Mouse (Mus musculus): ENCODE data around the gene Gm20388. TPM values are rescaled to one million over a fixed set of nuclear protein-coding genes. Genes with fewer than 3 reads are reported as not detected.

The Gm20388 gene
- polyA plus RNA-seq, 1 experiment: 28.1 TPM

GRCm38 (mm10) chr8:120753476-120753875 is 842.8 kb downstream of the Gm20388 start:
- no peaks in the 10 kb centered on the region for H3K9me3 ChIP-seq (replicated peaks; ENCODE audit: control insufficient read depth, insufficient read depth, low read length, poor library complexity, severe bottlenecking)
- H3K27ac ChIP-seq (ENCODE audit: insufficient read depth, low read length): no peak overlapping the region
- H3K4me1 ChIP-seq (ENCODE audit: control insufficient read depth, insufficient read depth, low read length): no peaks in the 10 kb centered on the region
- no peaks in the 10 kb centered on the region for H3K36me3 ChIP-seq (ENCODE audit: control insufficient read depth, insufficient read depth, low read length, poor library complexity, severe bottlenecking)
- TF ChIP-seq EP300 (IDR thresholded peaks at IDR 0.05; ENCODE audit: insufficient read depth, low read depth, low read length): no peak
- no peak for TF ChIP-seq POLR2A (IDR thresholded peaks at IDR 0.05; ENCODE audit: insufficient read depth, low read length)
- no peak overlapping the region for H3K4me3 ChIP-seq (ENCODE audit: low read depth, low read length)
- H3K27me3 ChIP-seq (ENCODE audit: control insufficient read depth, insufficient read depth, low read length, poor library complexity, severe bottlenecking): no peaks in the 10 kb centered on the region
- no peak overlapping the region for H3K9ac ChIP-seq (ENCODE audit: low read depth, poor library complexity, severe bottlenecking)

DNA sequence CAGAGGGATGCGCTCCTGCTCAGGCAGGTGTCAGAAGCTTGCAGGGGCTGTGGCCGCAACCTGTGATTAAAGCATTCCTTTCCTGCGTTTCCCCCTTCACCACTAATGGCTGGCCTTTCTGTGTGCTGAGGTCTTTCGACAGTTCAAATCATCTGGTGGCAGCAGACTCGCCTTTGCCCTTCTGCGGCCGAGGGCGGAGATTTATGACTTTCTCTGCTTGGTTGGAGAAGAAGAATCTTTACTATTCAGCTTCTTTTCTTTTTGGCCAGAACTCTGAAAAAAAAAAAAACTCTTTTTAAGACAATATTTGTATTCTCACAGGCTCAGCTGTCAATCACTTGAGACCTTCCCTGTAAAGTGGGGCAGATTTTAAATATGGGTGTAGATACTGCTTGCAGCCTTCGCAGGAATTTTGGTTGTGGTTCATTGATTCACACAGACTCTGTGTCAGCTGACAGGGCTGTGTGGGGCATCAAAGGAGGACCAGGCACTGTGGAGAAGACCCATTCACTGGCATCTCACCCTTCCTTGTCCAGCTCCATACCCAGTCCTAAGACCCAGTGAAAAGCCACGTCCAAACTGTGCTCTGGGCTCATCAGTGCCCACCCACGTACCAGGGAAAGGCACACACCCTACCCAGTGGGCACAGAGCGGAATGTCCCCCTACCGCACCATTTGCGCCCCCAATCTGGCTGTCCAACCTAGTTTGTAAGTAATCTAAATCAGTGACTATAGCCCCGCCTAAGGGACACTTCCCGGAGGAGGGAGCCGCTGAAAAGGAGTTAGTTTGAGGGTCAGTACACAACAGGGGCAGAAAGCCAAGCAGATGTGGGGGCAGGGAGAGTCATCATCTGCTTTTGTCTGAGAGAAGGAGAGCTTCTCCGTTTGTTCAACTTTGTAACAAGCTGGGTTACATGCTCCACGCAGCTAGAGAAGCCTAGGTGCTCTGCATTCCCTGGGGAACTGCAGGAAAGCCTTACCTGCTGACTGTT is 845.0 kb downstream of the Gm20388 start:
- no peak overlapping the region for H3K27ac ChIP-seq (ENCODE audit: insufficient read depth, low read length)
- no peaks in the 10 kb centered on the region for H3K27me3 ChIP-seq (ENCODE audit: control insufficient read depth, insufficient read depth, low read length, poor library complexity, severe bottlenecking)
- TF ChIP-seq POLR2A (IDR thresholded peaks at IDR 0.05; ENCODE audit: insufficient read depth, low read length): no peak
- TF ChIP-seq EP300 (IDR thresholded peaks at IDR 0.05; ENCODE audit: insufficient read depth, low read depth, low read length): no peak
- TF ChIP-seq CTCF (IDR thresholded peaks at IDR 0.05; ENCODE audit: low read depth, low read length): no peak

DNA sequence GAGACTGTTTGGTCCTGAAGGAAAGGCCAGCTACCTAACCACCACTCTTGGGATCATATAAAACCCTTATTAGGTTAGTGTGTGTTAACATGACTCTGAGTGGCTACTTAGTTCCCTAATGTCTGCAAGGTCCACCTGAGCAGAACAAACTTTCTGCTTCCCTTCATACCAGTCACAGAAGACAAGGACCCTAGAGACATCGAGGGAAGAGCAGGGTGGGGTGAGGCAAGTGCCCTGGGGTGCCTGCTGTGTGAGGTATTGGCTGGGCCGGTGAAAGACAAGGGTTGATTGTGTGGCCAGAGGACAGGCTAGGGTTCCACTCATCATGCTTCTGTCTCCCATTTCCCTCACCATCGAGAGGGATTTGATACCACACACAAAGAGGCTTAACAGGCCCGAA is 847.4 kb downstream of the Gm20388 start:
- Histone ChIP-seq H3K9me3 (replicated peaks; ENCODE audit: control insufficient read depth, insufficient read depth, low read length, poor library complexity, severe bottlenecking) (no peaks in the 10 kb centered on the region), H3K4me1 (ENCODE audit: control insufficient read depth, insufficient read depth, low read length) (no peaks in the 10 kb centered on the region), H3K4me3 (ENCODE audit: low read depth, low read length) (no peak overlapping the region), H3K9ac (ENCODE audit: low read depth, poor library complexity, severe bottlenecking) (no peak overlapping the region), H3K27ac (ENCODE audit: insufficient read depth, low read length) (no peak overlapping the region), H3K36me3 (ENCODE audit: control insufficient read depth, insufficient read depth, low read length, poor library complexity, severe bottlenecking) (no peaks in the 10 kb centered on the region), H3K27me3 (ENCODE audit: control insufficient read depth, insufficient read depth, low read length, poor library complexity, severe bottlenecking) (no peaks in the 10 kb centered on the region)
- TF ChIP-seq EP300 (IDR thresholded peaks at IDR 0.05; ENCODE audit: insufficient read depth, low read depth, low read length) (no peak), CTCF (IDR thresholded peaks at IDR 0.05; ENCODE audit: low read depth, low read length) (no peak), POLR2A (IDR thresholded peaks at IDR 0.05; ENCODE audit: insufficient read depth, low read length) (no peak)

More for the DNA sequence above, 845.0 kb downstream of the Gm20388 start:
- no peaks in the 10 kb centered on the region for H3K36me3 ChIP-seq (ENCODE audit: control insufficient read depth, insufficient read depth, low read length, poor library complexity, severe bottlenecking)
- H3K4me1 ChIP-seq (ENCODE audit: control insufficient read depth, insufficient read depth, low read length): no peaks in the 10 kb centered on the region
- no peak overlapping the region for H3K9ac ChIP-seq (ENCODE audit: low read depth, poor library complexity, severe bottlenecking)
- no peaks in the 10 kb centered on the region for H3K9me3 ChIP-seq (replicated peaks; ENCODE audit: control insufficient read depth, insufficient read depth, low read length, poor library complexity, severe bottlenecking)
- H3K4me3 ChIP-seq (ENCODE audit: low read depth, low read length): no peak overlapping the region

DNA sequence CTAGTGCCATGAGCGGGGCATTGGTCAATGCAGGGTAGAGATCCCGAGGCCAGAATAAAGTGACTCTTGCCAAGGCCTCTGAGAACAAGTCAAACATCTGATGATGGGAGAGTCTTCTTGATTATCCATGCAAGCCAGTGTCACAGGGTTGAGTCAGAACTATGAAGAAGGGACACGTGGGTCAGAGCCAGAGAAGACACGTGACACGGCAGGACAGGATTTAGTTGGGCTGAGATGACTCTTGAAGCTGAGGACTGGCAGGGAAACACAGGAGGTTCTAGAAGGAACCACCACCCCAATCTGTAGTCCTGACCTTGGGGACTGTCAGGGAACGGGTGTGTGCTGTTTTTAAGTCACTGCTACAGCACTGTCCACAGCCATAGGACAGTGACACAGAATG is 849.2 kb downstream of the Gm20388 start:
- H3K36me3 ChIP-seq (ENCODE audit: control insufficient read depth, insufficient read depth, low read length, poor library complexity, severe bottlenecking): no peaks in the 10 kb centered on the region
- no peak overlapping the region for H3K4me3 ChIP-seq (ENCODE audit: low read depth, low read length)
- TF ChIP-seq POLR2A (IDR thresholded peaks at IDR 0.05; ENCODE audit: insufficient read depth, low read length): no peak
- TF ChIP-seq CTCF (IDR thresholded peaks at IDR 0.05; ENCODE audit: low read depth, low read length): no peak
- TF ChIP-seq EP300 (IDR thresholded peaks at IDR 0.05; ENCODE audit: insufficient read depth, low read depth, low read length): no peak
- no peaks in the 10 kb centered on the region for H3K27me3 ChIP-seq (ENCODE audit: control insufficient read depth, insufficient read depth, low read length, poor library complexity, severe bottlenecking)
- no peaks in the 10 kb centered on the region for H3K4me1 ChIP-seq (ENCODE audit: control insufficient read depth, insufficient read depth, low read length)
- H3K9me3 ChIP-seq (replicated peaks; ENCODE audit: control insufficient read depth, insufficient read depth, low read length, poor library complexity, severe bottlenecking): no peaks in the 10 kb centered on the region
- no peak overlapping the region for H3K27ac ChIP-seq (ENCODE audit: insufficient read depth, low read length)
- no peak overlapping the region for H3K9ac ChIP-seq (ENCODE audit: low read depth, poor library complexity, severe bottlenecking)

DNA sequence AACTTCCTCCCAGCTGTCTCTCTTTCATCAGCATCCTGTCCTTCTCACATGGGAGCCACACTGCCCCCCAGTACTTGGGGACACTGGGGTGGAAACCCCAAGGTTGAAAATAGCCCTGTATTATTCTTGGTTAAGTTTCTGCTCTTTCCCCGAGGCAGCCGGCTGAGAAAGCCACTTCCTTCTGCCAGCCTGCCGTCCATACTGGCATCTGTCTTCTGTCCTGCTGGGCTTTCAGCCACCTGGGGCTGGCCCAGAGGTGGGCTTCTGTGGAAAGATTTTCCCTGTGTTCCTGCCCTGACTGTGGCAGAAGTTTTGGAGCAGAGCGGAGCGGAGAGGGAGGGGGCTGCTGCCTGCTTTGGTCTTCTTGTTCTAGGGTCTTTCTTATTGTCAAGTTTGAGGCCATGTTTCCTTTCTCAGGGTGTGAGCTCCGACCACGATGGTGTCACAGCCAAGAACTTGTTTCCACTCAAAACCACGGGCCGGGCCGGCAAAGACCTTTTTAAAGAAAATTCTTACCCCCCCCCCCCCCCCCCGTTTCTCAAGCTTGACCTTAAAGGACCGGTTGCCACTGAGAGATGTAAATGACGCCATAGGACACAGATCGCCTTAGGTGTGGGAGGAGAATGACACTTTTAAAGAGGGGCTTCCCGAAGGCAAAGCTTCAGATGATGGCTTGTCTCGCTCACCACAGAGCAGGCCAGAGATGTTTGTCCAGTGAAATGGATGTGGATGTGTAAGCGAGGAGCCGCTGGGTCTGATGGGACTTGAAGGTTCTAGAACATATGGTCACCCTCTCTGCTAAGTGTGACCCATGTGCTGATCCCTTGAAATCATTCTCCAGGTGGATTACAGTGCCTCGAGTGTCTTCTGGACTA is 849.9 kb downstream of the Gm20388 start:
- TF ChIP-seq EP300 (IDR thresholded peaks at IDR 0.05; ENCODE audit: insufficient read depth, low read depth, low read length): no peak
- TF ChIP-seq POLR2A (IDR thresholded peaks at IDR 0.05; ENCODE audit: insufficient read depth, low read length): no peak
- TF ChIP-seq CTCF (IDR thresholded peaks at IDR 0.05; ENCODE audit: low read depth, low read length): no peak
- no peaks in the 10 kb centered on the region for H3K4me1 ChIP-seq (ENCODE audit: control insufficient read depth, insufficient read depth, low read length)
- no peaks in the 10 kb centered on the region for H3K27me3 ChIP-seq (ENCODE audit: control insufficient read depth, insufficient read depth, low read length, poor library complexity, severe bottlenecking)
- no peak overlapping the region for H3K9ac ChIP-seq (ENCODE audit: low read depth, poor library complexity, severe bottlenecking)
- no peaks in the 10 kb centered on the region for H3K9me3 ChIP-seq (replicated peaks; ENCODE audit: control insufficient read depth, insufficient read depth, low read length, poor library complexity, severe bottlenecking)
- H3K27ac ChIP-seq (ENCODE audit: insufficient read depth, low read length): no peak overlapping the region
- H3K4me3 ChIP-seq (ENCODE audit: low read depth, low read length): no peak overlapping the region
- no peaks in the 10 kb centered on the region for H3K36me3 ChIP-seq (ENCODE audit: control insufficient read depth, insufficient read depth, low read length, poor library complexity, severe bottlenecking)

All from ES-Bruce4 (cell line).